24 mouse cellular contexts compared by ENCODE assay signal in the genomic region with DNA sequence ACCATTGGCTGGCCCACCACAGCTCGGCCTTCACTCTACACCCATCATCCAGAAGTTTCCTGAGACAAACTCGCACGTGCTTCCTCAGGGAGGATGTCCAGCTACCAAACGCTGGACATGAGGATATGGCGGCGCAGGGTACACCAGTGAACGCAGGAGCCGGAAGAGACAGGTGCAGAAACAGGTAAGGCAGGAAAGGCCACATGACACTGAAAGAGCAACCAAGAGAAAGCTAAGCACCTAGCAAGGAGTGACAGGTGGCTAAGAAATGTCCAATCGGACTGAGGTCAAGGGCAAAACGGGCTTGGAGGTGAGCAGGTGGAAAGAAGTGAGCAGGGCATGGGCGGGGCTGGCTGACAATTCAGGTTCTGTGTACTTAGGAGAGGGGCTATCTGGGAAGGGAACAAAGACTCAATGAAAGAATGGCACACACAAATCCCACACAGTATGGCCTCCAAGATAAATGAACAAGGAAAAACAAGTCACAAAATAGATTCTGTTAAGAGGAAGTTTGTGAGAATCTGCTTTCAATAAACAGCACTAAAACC. TPM values are rescaled to one million over a fixed set of nuclear protein-coding genes. Genes with fewer than 3 reads are reported as not detected.
"Had no signal": no experiment of that assay in that cellular context is flagged by ENCODE, and none has a peak within 500 bp of the region (broad histone marks: within the 10 kb centered on the region; RNA-seq: fewer than 3 reads in every experiment).

No protein-coding gene starts in this region.

- H3K4me1 ChIP-seq: limb, embryonic 15.5 days; liver, embryonic 12.5 days; liver, embryonic 15.5 days; lung, embryonic 15.5 days; midbrain, embryonic 10.5 days had no signal

- H3K9ac ChIP-seq: kidney, embryonic 15.5 days; limb, embryonic 12.5 days; limb, embryonic 15.5 days; liver, embryonic 12.5 days; liver, embryonic 15.5 days; lung, embryonic 15.5 days; midbrain, embryonic 13.5 days; neural tube, embryonic 13.5 days had no signal

- H3K27ac ChIP-seq: kidney, embryonic 15.5 days; limb, embryonic 12.5 days; limb, embryonic 15.5 days; liver, embryonic 12.5 days; liver, embryonic 15.5 days; lung, embryonic 15.5 days; midbrain, embryonic 10.5 days; midbrain, embryonic 13.5 days; neural tube, embryonic 13.5 days had no signal

- H3K27me3 ChIP-seq: midbrain, embryonic 13.5 days; neural tube, embryonic 13.5 days had no signal

- DNase-seq: kidney, adult 2 months; kidney, postnatal 10 days; kidney, postnatal 4 days; left cerebral cortex, postnatal 4 days; lung, adult 18-20 months; lung, postnatal 10 days; lung, postnatal 36 days; retina, postnatal 1 day; right cerebral cortex, postnatal 25 days; spleen, adult 18-20 months; thymus, postnatal 25 days had no signal

- H3K9me3 ChIP-seq: kidney, embryonic 15.5 days; limb, embryonic 12.5 days; limb, embryonic 15.5 days; liver, embryonic 12.5 days; liver, embryonic 15.5 days; lung, embryonic 15.5 days; megakaryocyte, embryonic 14.5 days; midbrain, embryonic 10.5 days; midbrain, embryonic 13.5 days; neural tube, embryonic 13.5 days had no signal

- H3K36me3 ChIP-seq: kidney, embryonic 15.5 days; limb, embryonic 12.5 days; limb, embryonic 15.5 days; liver, embryonic 12.5 days; liver, embryonic 15.5 days; lung, embryonic 15.5 days; midbrain, embryonic 10.5 days; midbrain, embryonic 13.5 days; neural tube, embryonic 13.5 days had no signal

- H3K4me2 ChIP-seq: kidney, embryonic 15.5 days; limb, embryonic 12.5 days; limb, embryonic 15.5 days; liver, embryonic 12.5 days; liver, embryonic 15.5 days; lung, embryonic 15.5 days; midbrain, embryonic 13.5 days; neural tube, embryonic 13.5 days had no signal

- H3K4me3 ChIP-seq: kidney, embryonic 15.5 days; limb, embryonic 12.5 days; limb, embryonic 15.5 days; liver, embryonic 12.5 days; liver, embryonic 15.5 days; lung, embryonic 15.5 days; megakaryocyte, embryonic 14.5 days; midbrain, embryonic 10.5 days; midbrain, embryonic 13.5 days; myocyte; neural tube, embryonic 13.5 days had no signal

- ATAC-seq: liver, embryonic 12.5 days; midbrain, embryonic 13.5 days; midbrain, embryonic 16.5 days had no signal

RNA-seq across cellular contexts. Expression of gene Cldn14, which starts 47.5 kb away (rescaled TPM):
- polyA plus RNA-seq: limb, embryonic 12.5 days; limb, embryonic 15.5 days; lung, embryonic 15.5 days; midbrain, embryonic 10.5 days; midbrain, embryonic 13.5 days; midbrain, embryonic 16.5 days; thymus, postnatal 0 days had no signal
